Mouse (Mus musculus) layer of hippocampus, adult 18-20 months (tissue): ENCODE measurements around the gene Vmn1r43. TPM values are rescaled to one million over a fixed set of nuclear protein-coding genes. Genes with fewer than 3 reads are reported as not detected.
"Not testable (repeated sequence)": the region's sequence is repeated elsewhere in the genome, so short reads cannot be mapped to it uniquely, and the experiment has no call there.

Experiments
- DNase-seq, 2 experiments: peaks; one replicate each; pipeline ENCODE4 v3.0.0; 2022; ENCODE audit warnings: low spot score in 2 of 2
- long read RNA-seq: library from polyadenylated mRNA; stranded (forward); transcript quantifications from one replicate; pipeline ENCODE4 v2.0.0, GENCODE M21; 2021
- total RNA-seq, 2 experiments: library from RNA; stranded (reverse); gene quantifications; 2 replicates each; pipeline ENCODE4 v1.2.3; 2021

Gene Vmn1r43
- total RNA-seq: not detected
- long read RNA-seq: 0 reads

- not testable (repeated sequence) for DNase-seq
Observed at GRCm38 (mm10) chr6:89876313-89876712, at the start of gene Vmn1r43, which contains the start of gene Vmn1r42. Vmn1r43 (minus strand) TSS chr6:89876413. Vmn1r42 (minus strand) TSS chr6:89876413.

GRCm38 (mm10) chr6:89883812-89884211 is 7.6 kb upstream of the Vmn1r43 start:
- DNase-seq: no peak

GRCm38 (mm10) chr6:89883360-89883759 is 7.1 kb upstream of the Vmn1r43 start, which contains the start of gene Vmn1r44:
Vmn1r44 (plus strand) TSS chr6:89883660.
- DNase-seq: no peak

- DNase-seq: no peak
Observed at GRCm38 (mm10) chr6:89880867-89881266, 4.7 kb upstream of the Vmn1r43 start.

GRCm38 (mm10) chr6:89876963-89877362 is 750 bp upstream of the Vmn1r43 start:
- DNase-seq: no peak

GRCm38 (mm10) chr6:89867976-89868375 is 8.2 kb downstream of the Vmn1r43 start:
- DNase-seq: no peak

GRCm38 (mm10) chr6:89867276-89867675 is 8.9 kb downstream of the Vmn1r43 start:
- no peak for DNase-seq

- no peak for DNase-seq
Observed at GRCm38 (mm10) chr6:89863792-89864191, 12.4 kb downstream of the Vmn1r43 start.

GRCm38 (mm10) chr6:89859839-89860238 is 16.4 kb downstream of the Vmn1r43 start:
- no peak for DNase-seq

GRCm38 (mm10) chr6:89857552-89857951 is 18.7 kb downstream of the Vmn1r43 start:
- no peak for DNase-seq

Other genes starting within 250 kb of the Vmn1r43 start
- 1 to 10 TPM; 3.7 to 4.0 TPM for gene Txnrd3, start 232.4 kb downstream of the Vmn1r43 start, total RNA-seq
- gene Vmn1r40, start 168.9 kb downstream of the Vmn1r43 start, total RNA-seq: not detected
- not detected for gene Vmn1r41, start 135.6 kb downstream of the Vmn1r43 start, total RNA-seq
- gene Vmn1r42, start within 50 bp of the Vmn1r43 start, total RNA-seq: not detected
- gene Vmn1r44, start 7.2 kb upstream of the Vmn1r43 start, total RNA-seq: not detected
- gene Vmn1r45, start 64.2 kb upstream of the Vmn1r43 start, total RNA-seq: not detected
- gene Vmn1r46, start 92.9 kb upstream of the Vmn1r43 start, total RNA-seq: not detected
- not detected for gene Vmn1r47, start 139.7 kb upstream of the Vmn1r43 start, total RNA-seq
- not detected for gene Vmn1r48, start 160.4 kb upstream of the Vmn1r43 start, total RNA-seq
- gene Vmn1r49, start 202.1 kb upstream of the Vmn1r43 start, total RNA-seq: not detected
- gene Vmn1r50, start 225.0 kb upstream of the Vmn1r43 start, total RNA-seq: not detected
- gene Vmn1r51, start 246.2 kb upstream of the Vmn1r43 start, total RNA-seq: not detected